Mouse (Mus musculus) gonadal fat pad, adult 2 months (tissue): ENCODE measurements around the gene Tspan18. TPM values are rescaled to one million over a fixed set of nuclear protein-coding genes. Genes with fewer than 3 reads are reported as not detected.

ENCODE experiments used
- DNase-seq: peaks from one replicate; pipeline ENCODE4 v3.0.0-alpha.2; 2012; ENCODE audit warnings: low read depth
- polyA plus RNA-seq: library from polyadenylated mRNA; depleted of rRNA; stranded (reverse); fragments of >200 nt; gene quantifications from 2 replicates; pipeline ENCODE4 v1.2.3, GENCODE M21; 2012

The Tspan18 gene
- polyA plus RNA-seq, 1 experiment = 22.8 TPM

DNA sequence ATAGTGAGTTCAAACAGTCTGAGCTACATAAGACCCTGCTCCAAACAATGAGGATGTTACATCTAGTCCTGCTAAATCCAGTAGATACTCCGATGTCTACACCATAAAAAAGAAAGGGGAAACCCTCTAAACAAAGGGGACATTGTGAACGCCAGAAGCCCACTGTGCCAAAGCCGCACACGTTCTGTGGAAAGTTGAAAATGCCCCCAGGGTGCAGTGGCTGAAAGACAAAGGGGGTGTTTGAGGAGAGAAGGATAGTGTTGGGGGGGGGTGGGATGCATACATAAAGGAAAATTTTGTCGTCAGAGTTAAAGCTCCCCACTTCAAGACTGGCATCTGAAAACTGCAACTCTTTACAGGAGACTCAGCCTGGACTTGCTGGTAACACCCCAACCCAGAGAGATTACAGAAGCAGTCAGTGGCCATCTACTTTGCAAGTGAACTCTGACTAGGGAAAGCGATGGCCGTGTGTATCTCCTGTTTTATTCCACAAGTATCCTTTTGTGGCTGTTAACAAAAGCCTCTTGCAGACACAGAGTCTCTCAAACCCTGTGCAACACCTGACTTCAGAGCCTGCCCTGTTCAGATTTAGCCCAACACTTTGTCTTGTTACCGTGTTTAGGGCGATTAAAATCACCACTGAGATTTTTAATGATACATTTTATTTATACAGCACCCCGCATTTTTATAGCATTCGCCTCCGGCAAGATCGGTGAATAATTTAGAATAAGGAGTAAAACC, 42.9 kb downstream of the Tspan18 start:
- no peak for DNase-seq

GRCm38 (mm10) chr2:93290345-93291118, 43.8 kb downstream of the Tspan18 start:
- no peak for DNase-seq

DNA sequence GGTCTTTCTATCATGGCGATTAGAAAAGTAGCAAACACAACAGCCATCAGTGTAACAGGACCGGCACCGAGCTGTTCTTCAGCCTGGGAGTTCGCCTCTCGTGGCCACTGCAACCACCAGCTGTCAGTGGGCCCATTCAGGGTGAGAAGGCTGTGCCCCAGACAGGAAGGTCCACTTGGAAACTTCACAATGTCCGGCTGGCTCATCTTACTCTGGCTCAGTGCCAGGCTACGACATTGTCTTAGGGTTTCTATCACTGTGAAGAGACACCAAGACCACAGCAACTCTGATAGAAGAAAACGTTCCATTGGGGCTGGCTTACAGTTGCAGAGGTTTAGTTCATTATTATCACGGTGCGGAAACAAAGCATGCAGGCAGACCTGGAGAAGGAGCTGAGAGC, 45.1 kb downstream of the Tspan18 start:
- DNase-seq = no peak

- no peak for DNase-seq
These were observed 47.0 kb downstream of the Tspan18 start for GRCm38 (mm10) chr2:93287348-93287747.

- no peak for DNase-seq
These were observed 47.6 kb downstream of the Tspan18 start for GRCm38 (mm10) chr2:93286742-93287141.

DNA sequence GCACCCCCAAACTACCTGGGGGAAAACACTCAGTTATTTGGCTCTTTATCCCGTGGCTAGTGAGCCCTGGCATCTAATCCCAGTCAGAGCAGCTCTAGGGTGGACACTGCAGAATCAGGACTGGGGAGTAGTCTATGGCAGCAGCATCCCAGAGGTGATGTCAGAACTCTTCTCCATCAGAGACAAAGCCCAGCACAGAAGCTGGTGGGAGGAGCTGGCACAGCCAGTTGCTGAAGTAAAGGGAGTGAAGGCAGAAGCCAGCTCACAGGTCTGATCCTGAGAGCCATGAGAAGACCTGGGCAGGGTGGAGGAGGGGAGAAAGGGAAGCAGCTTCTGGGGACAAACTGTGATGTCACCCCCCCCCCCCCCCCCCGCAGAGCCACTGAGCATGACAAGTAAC, 48.0 kb downstream of the Tspan18 start:
- no peak for DNase-seq

GRCm38 (mm10) chr2:93285842-93286241, 48.5 kb downstream of the Tspan18 start:
- no peak for DNase-seq

- DNase-seq = no peak
These were observed 49.7 kb downstream of the Tspan18 start for GRCm38 (mm10) chr2:93284625-93285024.

DNA sequence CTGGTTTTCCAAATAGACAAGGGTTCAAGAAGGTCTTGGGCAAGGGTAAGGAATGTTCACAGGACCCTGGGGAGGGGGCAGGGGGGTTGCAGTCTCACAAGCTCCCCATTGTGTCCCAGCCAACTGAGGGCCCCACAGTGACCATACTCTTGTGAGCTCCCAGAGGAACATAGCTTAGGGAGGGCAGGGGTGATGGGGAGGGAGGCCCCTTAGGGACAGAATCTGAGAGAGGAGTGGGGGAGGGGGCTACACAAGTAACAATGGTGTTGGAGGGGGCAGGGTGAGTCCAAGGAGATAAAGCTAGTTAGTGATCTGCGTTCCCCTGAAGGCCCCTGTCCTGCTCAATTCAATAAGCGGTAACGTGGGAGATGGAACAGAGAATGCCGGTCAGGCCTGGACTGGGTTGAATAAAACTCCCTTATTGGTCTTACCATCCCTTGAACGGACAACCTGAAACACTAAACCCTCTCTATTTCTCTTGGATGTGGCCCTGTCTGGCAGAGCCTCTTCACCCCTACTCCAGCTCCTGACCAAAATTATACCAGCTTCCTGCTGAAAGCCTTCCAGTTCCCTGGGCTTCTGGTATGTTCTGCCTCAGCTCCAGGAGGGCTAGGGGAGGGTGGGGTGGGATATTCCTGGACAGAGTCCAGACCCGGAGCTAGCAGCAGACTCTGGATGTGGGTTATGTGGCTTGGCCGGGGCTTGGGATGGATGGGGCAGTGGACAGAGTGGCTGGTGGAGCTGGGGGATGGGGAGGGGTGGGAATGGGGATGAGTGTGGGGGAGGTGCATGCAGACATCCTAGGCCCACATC, 50.6 kb downstream of the Tspan18 start:
- no peak for DNase-seq

- DNase-seq = no peak
These were observed 51.7 kb downstream of the Tspan18 start for GRCm38 (mm10) chr2:93282636-93283035.

DNA sequence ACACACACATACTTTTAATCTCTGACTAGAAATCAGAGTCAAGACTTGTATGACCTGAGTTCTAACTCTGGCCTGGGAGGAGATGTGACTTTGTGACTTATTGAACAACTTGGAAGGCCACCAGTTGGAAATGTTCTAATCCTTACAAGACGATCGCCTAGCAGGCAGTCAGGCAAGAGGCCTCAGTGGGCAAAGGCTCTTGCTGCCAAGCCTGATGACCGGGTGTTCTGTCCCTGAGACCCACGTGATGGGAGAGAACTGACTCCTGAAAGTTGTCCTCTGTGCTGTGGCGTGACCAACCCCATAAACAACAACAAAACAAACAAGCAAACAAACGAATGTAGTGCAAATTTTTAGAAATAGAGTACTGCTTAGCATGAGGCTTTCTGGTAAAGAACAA, 52.8 kb downstream of the Tspan18 start:
- DNase-seq = no peak

DNA sequence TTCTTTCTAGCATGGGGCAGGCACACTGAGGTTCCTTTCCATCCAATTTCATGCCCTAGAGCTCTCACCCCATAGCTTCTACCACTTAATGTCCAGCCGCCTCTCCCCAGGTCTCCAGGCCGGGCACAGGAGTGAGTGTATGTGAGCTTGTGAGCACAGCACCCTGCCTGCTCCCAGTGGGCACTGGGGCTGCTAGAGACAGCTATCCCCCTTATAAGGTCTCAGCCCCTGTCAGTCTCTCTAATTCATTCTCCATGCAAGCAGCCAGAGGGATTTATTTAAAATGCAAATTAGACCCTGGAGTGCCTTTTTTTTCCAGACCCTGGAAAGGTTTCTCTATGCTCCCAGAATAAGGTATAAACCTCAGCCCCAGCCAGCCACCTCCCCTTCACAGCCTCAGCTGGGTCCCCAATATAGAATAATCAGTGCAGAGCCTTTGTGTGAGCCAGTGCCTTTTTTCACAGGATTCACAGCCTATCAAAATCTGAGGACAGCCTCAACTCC, 54.1 kb downstream of the Tspan18 start:
- DNase-seq = no peak

GRCm38 (mm10) chr2:93278181-93278975, 55.9 kb downstream of the Tspan18 start:
- no peak for DNase-seq

- DNase-seq = no peak
These were observed 56.8 kb downstream of the Tspan18 start for GRCm38 (mm10) chr2:93277486-93277885.

GRCm38 (mm10) chr2:93276026-93276425, 58.3 kb downstream of the Tspan18 start:
- no peak for DNase-seq

DNA sequence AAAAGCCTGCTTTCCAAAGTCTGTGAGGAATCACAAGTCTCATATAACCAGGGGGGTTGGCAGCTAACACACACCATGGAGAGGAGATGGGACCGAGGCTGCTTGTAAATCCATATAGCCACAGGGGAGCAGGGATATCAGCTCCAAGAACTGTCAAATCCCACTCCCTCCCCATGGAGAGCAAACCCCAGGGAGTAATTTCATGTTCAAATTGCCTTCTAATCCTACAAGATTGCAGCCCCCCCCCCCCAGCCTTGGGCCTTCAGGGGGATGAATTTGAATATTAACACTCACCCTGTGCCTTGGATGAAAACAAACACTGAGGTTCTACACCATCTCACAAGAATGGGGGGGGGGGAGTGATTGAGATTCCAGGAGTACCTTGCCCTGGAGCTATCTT, 60.4 kb downstream of the Tspan18 start:
- no peak for DNase-seq

DNA sequence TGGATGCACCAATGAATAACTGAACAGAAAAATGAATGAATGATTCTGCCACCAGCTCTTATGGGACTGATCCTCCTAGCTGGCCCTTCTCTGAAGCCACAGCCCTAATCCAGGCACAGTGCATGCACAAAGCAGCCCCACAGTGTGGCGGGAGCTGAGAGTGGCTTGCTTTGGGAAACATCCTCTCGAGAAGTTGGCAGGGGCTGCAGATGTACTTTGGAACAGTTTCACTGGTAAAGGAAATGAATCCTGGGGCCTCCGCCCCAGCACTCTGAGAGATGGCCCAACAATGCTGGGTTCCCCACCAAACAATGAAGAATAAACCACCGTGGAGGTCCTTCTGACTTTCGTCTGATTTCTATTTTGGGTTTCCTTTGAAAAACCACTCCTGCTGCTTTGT, 64.2 kb downstream of the Tspan18 start:
- DNase-seq = no peak

GRCm38 (mm10) chr2:93269611-93270010, 64.7 kb downstream of the Tspan18 start:
- DNase-seq = no peak

DNA sequence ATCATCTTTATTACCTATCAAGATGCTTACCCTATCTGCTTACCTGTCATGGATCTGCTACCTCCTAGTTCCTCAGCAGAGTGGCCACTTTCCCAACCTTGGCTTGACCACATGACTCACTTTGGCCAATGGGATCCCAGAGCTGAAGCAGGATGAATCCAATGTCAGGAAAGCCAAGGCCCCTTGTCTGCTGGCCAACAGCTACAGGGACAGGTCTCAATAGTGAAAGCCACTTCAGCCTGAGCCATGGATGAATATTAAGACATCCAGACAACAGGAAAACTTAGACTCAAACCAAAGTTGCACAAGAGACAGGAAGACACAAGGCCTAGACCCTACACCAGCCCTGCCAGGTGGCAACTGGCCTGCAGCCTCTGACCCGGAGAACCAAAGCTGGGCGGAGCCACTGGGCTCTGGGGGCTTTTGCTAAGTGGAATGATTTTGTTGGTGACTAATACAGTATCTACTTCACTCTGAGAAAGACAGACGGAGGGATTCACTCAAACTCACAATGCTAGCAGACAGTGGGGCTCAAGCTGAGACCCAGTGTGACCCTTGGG, 65.5 kb downstream of the Tspan18 start:
- DNase-seq = no peak

DNA sequence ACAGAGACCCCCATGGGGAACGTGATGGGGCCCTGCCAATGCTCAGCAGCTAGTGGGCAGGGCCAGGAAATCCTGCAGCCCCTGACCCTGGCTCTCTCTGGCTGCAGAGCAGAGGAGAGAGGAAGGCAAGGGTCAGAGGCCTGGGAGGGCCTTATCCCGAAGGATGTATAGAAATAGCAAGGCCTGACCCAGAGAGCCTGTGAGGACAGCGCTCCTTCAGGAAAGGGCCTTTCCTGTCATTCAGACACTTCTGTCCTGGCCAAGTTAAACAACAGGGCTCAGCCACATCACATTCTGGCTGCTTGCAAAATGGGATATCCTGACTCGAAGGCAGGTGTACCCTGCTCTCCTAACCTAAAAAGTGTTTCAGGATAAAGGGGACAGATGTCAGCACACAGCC, 66.5 kb downstream of the Tspan18 start:
- DNase-seq = no peak

- DNase-seq = no peak
These were observed 67.6 kb downstream of the Tspan18 start for GRCm38 (mm10) chr2:93266565-93267169.
